Mouse (Mus musculus) thymus, postnatal 14 days (tissue): ENCODE measurements around the gene Sema4f.

ENCODE experiments used
- DNase-seq: peaks from one replicate; pipeline ENCODE4 v3.0.0; 2021

Gene Sema4f

GRCm38 (mm10) chr6:82913336-82914247, 26.0 kb downstream of the Sema4f start:
- peak; percentile 80 for DNase-seq

- no peak for DNase-seq
These were observed 28.3 kb downstream of the Sema4f start for GRCm38 (mm10) chr6:82911303-82911702.

DNA sequence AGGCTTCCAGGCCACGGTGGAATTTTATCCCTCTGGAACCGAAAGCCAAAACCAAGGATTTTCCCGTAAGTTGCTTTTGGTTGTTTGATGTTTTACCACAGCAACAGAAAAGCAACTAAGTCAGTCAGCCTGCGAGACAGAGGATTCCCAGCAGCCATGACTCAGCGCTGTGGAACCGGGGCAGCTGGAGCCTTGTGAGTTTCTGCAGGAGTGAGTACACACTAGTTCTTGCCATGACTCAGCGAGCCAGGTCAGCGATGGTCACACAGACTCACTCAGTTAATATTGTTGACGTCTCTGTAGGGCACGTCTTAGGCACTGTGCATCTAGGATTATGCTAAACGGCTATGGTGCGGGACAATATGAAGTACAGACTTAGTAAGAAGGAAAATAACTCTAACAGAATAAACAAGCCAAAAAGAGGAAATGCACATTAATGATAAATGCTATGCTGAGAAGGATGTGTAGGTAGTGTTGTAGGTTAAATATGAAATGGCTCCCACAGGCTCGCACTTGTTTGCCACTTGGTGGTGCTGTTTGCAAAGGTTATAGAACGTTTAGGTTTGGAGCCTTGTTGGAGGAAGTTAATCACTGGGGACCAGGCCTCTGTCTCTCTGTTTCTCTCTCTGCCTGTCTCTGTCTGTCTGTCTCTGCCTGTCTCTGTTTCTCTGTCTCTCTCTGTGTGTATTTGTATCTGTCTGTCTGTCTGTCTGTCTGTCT, 30.3 kb downstream of the Sema4f start:
- DNase-seq, result peak; percentile 67

DNA sequence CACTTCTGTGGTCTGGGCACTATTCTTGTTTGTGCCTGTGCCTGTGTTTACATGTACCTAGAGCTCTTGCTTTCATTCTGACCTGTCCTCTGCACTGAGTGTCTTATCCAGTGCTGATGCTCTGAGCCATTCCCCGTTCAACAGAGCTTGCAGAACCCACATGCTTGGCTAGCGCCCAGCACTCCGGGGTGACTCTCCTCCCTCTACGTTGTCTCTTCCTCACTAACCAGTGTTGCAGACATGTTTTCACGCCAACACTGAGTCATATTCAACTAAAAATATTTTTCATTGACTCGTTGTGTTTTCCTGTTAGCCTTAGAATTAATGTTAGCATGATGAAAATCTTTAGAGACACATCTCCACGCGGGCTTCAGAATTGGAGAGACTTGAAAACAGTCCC, 31.5 kb downstream of the Sema4f start:
- DNase-seq, result no peak

- DNase-seq, result no peak
These were observed 32.6 kb downstream of the Sema4f start for GRCm38 (mm10) chr6:82906985-82907384.

GRCm38 (mm10) chr6:82902559-82902958, 37.0 kb downstream of the Sema4f start:
- DNase-seq, result no peak

GRCm38 (mm10) chr6:82898745-82899144, 40.8 kb downstream of the Sema4f start:
- no peak for DNase-seq

- no peak for DNase-seq
These were observed 41.3 kb downstream of the Sema4f start for GRCm38 (mm10) chr6:82898227-82898626.

- DNase-seq, result no peak
These were observed 42.3 kb downstream of the Sema4f start for GRCm38 (mm10) chr6:82897311-82897710.

GRCm38 (mm10) chr6:82893415-82893814, 46.2 kb downstream of the Sema4f start:
- DNase-seq, result no peak

GRCm38 (mm10) chr6:82892540-82892939, 47.0 kb downstream of the Sema4f start:
- peak; percentile 66 for DNase-seq

GRCm38 (mm10) chr6:82891488-82891887, 48.1 kb downstream of the Sema4f start:
- DNase-seq, result no peak

DNA sequence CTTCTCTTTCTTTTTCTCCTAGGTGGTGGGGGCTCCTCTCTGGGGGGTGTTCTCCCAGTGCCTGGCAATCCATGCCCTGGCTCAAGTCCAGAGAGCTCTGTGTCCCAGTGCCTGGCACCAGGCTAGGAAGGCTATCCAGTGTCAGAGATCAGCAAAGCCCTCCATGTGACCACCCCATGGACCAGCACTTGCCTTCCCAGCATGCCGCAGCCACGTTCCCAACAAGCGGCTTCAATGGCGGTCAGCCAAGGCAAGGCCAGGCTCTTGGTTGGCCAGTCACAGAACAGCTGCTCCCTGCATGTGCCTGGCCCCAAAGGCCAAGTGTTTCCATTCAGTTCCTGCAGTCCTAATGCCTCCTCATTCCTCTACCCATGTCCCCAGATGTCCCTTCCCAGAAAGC, 53.2 kb downstream of the Sema4f start:
- no peak for DNase-seq

- no peak for DNase-seq
These were observed 53.7 kb downstream of the Sema4f start for GRCm38 (mm10) chr6:82885909-82886308.

DNA sequence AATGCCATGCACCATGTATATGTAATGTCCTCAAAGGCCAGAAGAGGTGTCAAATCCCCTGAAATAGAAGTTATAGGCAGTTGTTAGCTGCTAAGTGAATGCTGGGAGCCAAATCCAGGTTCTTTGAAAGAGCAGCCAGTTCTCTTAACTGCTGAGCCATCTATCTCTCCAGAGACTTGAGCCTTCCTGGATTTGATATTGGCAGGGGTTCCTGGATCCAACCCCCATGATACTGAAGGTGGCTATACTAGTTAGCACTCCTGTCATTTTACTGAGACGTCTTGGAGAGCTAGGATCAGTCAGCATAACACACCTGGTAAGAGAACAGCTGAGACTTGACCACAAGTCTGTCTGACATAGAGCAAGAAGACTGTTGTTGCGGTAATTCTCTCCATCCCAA, 54.1 kb downstream of the Sema4f start:
- DNase-seq, result no peak

GRCm38 (mm10) chr6:82884570-82884969, 55.0 kb downstream of the Sema4f start:
- DNase-seq, result no peak

- DNase-seq, result peak; percentile 64
These were observed 58.0 kb downstream of the Sema4f start for GRCm38 (mm10) chr6:82881485-82882096.

DNA sequence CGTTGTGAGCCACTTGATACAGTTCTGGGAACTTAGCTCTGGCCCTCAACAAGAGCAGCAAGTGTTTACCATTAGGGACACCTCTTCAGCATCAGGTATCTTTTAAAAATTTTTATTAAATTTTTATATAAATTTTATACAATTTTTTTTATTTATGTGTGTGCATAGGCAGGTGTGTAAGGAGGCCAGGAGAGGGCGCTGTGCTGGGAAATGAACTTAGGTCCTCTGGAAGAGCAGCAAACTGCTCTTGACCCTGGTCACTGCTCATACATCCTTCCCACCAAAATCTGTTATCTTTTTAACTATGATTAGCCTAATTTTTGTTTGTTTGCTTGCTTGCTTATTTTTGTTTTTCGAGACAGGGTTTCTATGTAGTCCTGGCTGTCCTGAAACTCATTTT, 58.8 kb downstream of the Sema4f start:
- peak; percentile 42 for DNase-seq

DNA sequence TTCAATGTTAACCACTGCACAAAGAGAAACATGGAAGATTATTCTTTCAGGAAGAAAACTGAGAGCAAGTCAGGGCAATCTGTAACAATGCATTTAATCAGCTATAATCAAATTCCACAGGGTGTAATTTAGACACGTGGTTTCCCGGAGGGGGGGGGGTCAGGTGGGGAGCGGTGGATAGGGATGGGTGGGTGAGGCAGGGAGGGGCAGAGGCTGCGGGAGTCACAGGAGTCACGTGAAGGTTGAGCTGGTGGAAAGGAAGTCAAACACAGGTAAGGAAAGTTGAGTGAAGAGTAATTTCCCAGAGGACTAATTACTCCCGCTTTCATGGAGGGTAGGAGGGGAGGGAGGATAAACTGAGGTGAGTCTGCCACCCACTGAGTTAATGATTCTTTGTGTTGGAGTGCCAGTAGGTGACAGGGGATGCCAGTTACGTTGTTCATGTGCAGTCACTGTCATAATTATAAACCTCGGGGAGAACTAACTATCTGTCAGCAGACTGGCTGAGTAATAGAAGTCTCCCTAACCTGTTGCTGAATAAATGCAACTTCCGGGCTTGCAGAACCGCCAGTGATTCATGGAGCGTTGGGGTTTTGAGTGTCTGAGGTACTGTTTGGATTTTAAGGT, 60.0 kb downstream of the Sema4f start:
- no peak for DNase-seq

DNA sequence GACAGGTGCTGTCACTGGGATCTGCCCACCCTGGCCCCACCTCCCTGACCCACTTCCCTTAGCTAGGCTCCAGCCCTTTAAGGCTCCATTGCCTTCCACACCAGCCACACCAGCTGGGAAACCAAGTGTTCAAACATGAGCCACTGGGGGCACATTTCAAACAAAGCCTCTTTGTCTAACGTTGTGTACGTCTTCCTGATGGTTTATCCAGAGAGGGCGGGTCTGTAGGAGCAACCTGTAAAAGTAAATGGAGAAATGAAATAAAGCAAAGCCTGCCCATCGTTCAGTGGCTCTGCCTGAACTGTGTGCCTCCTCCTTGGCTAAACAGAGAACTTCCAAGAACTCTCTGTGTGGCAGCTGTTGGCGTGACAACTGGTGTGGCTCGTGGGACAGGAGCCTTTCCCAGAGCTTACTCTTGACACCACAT, 64.0 kb downstream of the Sema4f start:
- DNase-seq, result peak; percentile 65

GRCm38 (mm10) chr6:82872332-82872707, 67.2 kb downstream of the Sema4f start:
- DNase-seq, result no peak

DNA sequence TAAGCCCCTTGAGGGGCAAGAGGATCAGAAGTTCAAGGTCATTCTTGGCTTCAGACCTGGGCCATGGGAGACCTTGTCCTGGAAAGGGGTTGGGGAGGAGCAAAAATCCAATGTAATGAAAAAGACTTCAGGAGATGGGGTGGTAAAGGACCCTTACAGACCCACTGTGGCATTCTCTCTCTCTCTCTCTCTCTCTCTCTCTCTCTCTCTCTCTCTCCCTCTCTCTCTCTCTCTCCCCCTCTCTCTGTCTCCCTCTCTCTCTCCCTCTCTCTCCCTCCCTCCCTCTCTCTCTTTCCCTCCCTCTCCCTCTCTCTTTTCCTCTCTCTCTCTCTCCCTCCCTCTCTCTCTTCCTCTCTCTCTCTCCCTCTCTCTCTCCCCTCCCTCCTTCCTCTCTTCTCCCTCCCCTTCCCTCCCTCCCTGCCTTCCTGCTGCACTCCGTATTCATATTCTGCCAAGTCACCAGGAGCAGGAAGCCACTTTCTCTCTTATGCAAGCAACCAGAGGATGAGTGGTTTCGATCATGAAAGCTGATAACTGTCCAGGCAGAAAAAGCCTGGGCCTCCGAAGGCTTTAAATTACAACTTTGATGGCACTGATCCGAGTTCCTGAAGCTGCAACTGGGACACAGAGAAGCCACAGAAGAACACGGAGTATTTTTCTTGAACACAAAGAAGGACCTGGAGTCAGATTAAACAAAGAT, 67.8 kb downstream of the Sema4f start:
- no peak for DNase-seq

DNA sequence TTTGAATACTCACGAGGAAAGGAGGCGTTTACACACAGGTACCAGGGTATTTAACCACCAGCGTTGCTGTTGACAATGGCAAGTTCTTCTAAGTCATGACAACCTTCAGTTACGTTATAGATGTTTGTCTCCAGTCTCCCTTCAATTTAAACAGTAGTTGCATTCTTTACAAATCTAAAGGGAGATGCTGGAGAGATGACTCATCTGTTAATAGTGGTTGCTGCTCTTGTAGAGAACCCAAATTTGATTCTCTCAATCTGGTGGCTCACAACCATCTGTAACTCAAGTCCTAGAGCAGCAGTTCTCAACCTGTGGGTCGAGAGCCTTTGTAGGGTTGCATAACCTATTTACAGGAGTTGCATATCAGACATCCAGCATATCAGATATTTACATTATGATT, 71.1 kb downstream of the Sema4f start:
- DNase-seq, result no peak
